Mouse (Mus musculus) hindlimb bud, embryonic 11.5 days (tissue): ENCODE data around the gene Lypd6.

ENCODE experiments used
- DNase-seq: peaks from one replicate; pipeline ENCODE4 v3.0.0-alpha.2; 2012; ENCODE audit warnings: low read depth, low spot score; ENCODE audit errors: extremely low spot score

The Lypd6 gene

DNA sequence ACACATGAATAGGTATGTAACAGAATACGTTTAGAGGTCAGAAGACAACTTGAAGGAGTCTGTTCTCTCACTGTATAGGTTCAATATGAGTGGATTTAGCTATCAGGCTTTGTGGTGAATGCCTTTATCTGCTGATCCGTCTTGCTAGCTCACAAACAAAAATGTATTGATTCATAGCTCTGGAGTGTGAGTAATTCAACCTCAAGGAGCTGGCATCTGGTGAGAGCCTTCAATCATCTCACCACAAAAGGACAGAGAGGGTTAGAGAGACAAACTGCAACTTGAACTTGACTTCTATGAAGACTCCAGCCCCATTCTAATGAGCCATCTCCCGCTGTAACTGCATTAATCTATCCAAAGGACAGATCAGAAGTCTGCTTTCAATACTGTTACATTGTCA, 40.6 kb downstream of the Lypd6 start:
- no peak for DNase-seq

DNA sequence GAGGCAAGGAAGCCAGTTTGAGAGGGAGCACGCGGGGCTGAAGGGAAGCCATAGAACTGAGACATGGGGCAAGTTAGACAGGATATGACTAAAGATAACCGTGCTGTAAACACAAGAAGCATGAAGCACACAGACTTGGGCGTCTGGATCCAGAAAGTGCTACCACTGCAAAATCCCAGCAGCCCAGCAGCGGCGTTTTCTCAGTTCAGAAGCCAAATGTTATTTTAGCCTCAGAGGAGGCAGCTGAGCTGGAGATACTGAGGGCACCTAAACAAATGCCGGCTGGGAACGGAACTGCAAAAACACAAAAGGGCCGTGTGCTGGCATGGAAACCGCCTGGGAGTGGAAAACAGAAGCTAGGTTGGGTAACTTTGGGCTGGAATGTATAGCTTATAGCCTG, 43.9 kb downstream of the Lypd6 start:
- DNase-seq, result no peak

DNA sequence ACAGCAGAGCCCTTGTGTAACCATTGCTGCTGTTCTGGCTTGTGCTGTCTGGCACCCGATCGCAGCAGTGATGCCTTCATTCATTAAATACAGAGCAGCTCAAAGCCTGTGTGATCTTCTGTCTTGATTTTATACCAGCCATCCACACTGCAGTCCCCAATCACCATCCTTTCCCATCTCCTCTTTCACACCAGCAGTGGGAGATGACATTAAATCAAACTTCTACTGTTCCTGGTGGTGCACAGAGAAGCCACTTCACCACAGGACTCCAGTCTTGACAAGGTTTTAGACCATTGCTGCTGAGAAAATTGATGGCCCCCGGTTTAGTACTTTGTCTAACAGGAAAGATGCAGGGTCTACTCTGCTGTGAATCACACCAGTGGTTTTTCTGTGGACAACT, 44.9 kb downstream of the Lypd6 start:
- no peak for DNase-seq

DNA sequence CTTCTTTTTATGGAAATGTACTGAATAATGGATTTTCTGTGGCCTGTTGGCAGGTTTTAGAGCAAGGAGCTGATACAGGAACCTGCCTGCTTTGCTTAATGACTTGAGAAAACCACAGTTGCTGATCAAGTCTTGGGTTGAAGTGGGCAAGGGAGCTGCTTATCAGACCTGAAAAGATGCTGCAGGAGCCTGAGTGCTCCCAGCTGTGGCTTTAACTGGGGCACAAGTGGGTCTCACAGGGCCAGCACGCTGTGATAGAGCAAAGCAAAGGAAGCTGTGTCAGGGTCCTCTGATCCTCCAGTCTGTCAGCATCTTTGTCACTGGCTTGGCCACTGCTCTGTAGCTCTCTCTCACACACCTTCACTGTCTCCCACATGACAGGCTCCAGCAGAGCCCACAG, 45.4 kb downstream of the Lypd6 start:
- no peak for DNase-seq

DNA sequence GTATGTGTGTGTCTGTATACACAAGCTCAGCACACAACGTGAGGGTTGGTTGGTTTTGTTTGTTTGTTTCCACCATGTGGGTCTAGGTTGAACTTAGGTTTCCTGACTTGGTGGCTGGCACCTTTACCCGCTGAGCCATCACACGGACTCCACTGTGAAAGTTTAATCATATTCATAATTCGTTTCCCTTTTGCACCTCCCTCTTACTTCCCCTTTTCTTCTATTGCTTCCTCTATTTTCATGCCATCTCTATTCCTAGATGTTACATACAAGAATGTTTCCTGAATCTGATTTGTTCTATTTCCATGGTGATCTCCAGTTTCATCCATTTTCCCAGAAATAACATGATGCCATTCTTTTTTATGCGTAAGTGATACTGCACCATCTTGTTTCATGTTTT, 46.2 kb downstream of the Lypd6 start:
- no peak for DNase-seq

DNA sequence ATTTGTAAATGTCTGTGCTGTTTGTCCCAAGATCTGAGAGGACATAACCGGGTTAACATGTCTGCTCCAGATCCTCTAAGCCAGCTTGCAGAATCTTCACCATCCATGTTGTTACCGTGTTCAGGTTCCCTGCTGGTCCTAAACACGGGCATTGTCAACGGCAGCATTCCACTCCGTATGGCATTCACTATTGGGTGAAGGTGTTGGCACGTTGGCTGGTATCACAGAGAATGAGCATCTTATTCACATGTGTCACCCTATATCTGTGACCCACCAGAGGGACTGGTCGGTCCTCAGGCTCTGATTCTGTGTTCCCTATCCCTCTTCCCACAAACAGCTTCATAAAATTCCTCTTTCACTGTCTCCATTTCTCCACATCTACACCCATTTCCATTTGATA, 52.9 kb downstream of the Lypd6 start:
- DNase-seq, result no peak

DNA sequence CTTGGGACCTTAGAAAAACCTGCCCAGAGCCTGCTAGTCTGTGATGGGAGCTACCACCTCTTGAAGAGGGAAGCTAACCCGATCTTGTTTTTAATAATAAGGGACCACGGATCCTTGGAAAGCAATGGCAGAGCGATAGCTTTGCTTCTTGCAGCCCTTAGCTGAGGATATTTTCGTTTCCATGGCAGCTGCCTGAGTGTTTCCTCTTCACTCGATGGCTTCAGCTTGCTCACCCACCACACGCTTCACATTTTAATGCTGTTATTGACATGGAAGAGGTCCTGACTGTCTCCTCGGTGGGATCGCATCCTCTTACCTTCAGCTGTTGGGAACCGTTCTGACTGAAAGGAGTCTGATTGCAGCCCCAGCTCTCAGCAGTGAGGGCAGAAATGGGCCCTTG, 54.6 kb downstream of the Lypd6 start:
- DNase-seq, result no peak

DNA sequence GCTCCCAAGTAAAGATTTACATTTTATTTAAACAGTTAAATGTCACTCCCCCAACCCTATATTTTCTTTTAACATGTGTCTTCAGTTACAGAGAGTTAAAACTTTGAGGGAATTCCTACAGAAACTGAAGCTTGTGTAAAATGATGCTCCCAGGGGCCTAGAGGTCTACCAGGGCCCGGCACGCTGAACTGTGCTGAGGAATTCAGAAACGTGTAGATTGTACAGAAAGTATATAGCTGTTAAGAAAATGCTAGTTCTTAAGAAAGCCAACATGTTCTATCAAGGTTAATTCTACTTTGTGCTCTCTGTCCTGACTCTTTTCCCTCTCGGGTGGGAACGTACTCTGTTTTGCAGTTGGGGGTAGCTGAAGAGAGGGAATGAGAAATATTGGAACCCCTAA, 57.1 kb downstream of the Lypd6 start:
- DNase-seq, result no peak

DNA sequence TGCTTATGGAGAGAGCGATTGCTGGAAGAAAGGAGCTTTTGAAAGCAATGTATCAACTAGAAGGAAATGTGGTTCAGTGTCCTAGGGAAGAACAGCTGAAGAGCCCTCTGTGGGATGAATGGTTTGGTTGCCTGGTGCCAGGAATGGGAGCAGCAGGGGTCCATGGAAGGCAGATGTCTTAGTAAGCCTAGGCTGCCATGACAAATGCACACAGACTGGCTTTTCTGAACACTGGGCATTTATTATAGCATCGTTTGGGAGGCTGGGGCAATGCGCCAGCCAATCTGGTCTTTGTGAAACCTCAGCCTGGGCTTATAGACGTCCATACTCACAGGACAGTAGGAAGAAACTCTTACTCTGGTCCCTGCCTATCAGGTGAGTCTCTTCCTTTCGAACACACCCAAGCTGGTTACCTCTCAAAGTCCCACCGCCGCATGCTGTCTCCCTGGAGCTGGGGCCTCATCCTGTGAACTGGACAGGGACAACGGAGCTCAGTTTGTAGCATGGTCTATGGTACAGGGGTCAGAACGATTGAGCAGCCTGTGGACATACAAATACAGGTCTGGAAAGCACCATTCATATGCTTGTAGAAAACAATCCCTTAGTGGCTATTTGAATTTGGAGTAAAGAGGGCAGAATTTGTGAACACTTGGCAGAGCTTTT, 61.4 kb downstream of the Lypd6 start:
- DNase-seq, result no peak

DNA sequence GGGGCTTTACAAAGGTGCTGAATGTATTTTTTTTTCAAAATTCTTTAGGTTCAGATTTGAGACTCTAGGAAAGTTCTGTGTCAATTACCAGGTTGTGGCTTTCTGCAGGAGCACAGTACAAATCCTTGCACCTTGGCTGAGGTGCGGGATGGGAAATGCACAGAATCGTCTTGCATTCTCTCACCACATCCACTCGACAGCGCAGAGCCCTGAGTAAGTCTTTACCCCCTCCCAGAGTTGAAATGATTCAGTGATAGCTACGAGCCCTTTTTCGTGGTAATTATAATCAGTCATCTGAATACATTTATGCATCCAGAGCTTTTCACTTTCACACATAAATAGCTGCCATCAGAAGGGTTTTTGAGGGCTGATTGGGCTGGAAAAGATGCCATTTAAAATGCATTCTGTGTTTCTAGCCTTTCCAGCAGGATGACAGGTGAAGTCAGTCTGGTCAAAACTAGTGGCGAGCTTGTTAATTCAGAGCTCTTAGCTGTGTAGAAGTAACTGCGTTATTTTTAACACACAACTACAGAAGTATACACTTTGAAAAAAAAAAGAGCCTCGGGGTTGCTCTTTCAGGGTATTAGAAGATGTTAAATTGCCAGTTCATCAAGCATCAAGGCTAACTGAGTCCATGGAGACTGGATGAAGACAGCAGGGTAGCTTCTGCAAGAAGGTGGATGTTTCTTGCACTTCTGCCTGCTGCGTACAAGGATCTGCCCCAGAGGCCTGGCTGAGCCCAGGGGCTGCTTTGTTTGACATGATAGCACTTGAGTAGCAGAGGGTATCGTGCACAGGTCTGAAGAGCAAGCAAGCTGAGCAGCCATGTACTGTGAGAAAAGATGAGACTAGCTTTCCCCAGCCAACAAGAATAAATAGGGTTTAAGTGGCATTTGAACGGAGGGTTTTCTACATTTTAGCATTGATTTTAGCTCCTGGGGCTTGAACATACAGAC, 62.4 kb downstream of the Lypd6 start:
- DNase-seq, result no peak

DNA sequence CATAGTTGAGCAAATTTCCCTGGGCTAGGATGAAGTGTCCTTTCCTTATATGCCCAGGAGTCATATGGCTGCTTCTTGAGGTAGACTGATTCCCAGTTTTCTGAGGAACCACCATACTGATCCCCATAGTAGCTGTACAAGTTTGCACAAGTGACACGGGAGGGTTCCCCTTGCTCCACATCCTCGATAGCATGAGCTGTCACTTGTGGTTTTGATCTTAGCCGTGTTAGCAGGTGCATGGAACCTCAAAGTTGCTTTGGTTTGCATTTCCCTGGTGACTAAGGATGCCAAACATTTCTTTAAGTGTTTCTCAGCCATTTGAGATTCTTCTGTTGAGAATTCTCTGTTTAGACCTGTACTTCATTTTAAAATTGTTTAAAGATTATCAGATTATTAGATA, 64.4 kb downstream of the Lypd6 start:
- no peak for DNase-seq

DNA sequence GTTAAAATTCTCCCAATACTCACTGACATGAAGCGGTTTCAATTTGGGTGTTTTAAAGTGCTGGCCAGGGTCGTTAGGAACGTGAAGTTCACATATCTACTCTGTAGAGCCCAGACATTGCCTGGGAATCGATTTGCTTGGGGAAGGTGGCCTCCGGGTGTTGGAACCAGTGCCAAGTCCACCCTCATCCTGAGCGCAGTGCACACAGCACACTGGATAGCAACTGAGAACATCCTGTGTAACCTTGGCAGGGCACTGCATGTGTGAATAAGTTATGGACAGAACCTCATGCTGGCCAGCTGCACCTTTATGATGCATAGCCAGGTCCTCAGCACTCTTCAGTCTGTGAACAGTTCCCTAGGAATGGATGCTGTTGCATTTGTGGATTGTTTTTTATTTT, 77.4 kb downstream of the Lypd6 start:
- DNase-seq, result no peak

DNA sequence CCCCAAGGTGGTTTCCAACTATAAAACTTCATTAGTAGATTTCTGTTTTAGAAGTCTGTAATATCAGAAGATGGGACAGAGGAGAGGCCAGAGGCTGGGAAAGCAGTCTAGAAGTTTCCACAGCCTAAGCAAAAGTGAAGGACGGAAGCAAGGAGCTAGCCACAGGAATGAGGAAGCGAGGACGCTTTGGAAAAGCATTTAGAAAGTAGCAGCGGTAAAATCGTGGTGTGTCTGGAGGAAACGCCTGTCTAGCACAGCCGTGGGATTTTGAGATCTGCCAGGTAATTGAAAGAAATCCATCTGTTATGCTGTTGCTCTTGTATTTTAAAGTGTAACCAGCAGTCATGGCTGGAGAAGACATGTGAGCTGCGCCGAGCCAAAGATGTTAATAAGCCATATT, 81.1 kb downstream of the Lypd6 start:
- DNase-seq, result no peak

DNA sequence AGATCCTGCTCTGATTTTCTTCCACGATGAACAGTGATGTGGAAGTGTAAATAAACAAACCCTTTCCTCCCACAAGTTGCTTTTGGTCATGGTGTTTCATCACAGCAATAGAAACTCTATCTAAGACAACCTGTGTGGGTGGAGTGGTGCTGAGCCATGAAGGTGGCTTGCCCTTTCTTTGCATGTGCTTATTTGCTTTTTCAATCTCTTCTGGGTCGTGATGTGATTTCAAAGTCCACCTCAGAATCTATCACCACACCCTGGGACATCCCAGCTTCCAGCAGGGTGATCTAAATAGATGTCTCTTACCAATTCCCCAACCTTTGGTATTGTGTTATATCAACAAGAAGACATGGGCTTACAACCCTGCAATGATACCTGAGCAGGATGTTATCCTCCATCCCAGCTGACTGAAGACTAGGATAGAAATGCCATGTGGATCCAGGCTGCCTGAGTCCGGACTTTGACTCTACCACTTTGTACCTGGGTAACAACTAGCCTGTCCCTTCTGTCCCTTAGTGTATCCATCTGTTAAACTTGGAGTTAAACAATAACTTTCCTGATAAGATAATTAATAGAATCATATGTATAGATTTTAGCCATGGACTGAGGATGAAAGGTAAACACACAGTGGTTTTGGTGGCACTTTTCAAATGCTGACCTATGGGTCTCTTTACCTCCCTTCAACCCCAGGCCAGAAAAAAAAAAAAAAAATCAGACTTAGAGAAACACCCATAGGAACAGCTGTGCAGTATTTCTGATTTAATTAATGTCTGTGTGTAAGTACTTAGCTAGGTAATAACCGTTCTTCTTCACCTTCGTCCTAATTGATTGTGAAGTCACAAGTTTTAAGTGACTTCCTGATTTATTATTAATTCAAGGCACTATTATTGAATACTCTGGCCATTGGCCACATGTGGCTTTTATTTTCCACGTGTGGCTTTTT, 83.3 kb downstream of the Lypd6 start:
- DNase-seq, result no peak

DNA sequence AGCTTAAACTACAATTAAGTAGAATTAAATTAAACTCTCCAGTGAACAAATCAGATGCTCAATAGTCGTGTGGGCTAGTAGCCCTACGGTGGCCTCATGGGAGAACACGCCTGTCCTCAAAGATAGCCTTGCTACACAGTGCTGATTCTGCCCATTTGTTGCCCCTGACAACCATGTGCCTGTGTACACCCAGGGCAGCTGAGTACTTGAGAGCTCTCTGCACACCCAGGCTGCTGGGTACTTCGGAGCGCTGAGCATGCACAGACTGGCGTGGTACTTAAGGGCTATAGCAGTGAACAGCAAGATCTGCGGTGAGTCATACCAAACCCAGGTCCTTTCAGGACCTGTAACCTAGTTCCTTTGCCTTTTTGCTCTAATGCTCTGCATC, 84.0 kb downstream of the Lypd6 start:
- no peak for DNase-seq

DNA sequence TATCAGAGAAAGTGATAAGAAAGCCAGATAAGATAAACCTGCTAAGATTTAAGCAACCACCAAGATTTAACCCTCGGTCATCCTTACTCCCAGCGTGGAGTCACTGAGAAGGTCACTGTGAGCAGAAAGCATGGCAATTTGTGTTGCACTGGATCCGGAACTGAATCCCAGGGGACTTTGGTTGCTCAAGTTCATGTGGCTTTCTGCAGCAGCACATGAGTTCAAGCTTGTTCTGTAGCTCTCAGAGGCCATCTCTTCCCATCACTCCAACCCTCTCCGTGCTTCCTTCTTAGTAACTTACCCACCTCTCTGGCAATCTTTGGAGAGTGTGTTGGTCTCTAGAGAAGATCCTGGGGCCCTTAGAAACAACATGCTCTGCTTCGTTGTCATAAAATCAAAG, 84.6 kb downstream of the Lypd6 start:
- DNase-seq, result no peak

DNA sequence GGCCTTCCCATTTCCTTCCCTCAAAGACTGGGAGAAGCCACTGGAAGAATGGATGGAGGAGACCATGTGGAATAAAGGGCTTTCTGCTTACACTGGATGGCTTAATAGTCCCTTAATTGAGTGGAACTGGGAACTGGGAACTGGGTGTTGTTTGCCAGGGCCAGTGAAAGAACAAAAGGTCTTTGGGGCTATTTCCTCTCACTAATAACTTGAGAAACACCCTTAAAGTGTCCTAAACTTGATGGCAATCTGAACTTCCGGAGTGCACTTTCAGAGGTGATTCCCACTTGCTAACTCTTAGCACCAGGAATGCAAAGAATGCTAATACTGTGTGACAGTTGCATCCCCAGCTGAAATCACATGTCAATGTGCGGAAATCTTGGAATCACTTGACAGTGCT, 85.2 kb downstream of the Lypd6 start:
- no peak for DNase-seq

DNA sequence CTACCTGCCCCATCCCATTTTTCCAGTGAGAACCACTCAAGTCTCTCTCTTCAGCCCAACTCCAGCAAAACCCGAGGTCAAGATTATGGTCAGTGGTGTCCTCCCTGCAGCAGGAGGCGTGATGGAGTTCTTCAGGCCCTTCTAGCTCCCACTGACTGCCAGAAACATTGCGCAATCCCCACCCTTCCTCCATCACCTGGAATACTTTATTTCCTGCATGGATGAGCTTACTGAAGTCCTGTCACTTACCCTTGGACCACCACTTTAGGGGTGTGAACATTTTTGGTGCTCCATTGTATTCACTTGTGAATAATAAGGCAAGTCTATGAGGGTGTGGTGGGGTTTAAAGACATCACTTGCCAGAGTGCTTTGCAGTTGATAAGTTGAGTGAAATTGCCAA, 85.7 kb downstream of the Lypd6 start:
- no peak for DNase-seq

DNA sequence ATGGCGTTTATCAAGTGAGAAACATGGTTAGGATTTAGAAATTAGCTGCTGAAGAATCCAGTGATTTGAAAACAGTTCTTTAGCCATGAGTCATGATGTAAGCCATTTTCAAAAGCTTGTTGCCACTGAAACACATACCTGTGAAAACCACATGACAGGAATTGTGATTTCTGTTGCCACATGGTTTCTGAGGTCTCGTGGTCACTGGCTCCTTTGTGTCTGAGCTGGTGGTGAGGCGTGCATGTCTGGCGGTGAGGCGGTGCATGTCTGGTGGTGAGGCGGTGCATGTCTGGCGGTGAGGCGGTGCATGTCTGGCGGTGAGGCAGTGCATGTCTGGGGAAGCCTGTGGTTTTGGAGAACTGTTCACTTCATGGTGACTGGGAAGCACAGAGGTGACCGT, 89.8 kb downstream of the Lypd6 start:
- no peak for DNase-seq

DNA sequence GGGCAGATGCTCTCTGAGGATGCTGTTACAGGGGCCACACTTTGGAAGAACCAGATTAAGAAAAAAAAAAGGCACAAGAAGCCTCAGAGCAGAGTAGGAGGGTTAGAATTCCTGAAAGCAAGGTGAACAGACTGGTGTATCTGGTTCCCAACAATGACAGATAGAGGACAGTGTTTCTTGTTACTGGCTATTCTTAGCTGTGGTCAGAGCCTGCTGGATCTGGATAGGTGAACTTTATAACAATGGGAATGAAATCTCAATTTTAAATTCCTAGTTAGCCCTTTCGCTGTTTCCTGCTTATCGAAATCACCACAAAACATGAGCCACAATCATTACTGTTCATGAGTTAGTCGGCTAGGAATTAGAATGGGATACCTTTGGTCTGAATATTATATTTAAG, 93.8 kb downstream of the Lypd6 start:
- DNase-seq, result no peak

DNA sequence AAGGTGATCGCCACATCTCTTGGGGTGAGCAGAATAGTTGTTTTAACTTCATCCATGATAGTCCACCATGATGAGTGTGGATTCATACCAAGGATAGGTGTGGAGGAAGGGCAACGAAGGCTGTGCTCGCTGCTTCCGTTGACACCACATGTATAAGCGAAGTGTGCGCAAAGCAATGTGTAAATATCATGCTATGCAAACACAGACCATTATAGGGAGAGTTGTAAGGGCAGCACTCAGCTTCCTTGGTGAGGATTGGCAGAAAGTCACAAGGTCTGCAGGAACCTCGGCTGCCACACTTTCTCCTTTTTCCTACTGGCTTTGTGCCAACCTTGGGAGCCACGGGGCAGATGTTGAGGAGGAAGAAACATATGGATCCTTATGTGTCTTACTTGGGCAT, 97.4 kb downstream of the Lypd6 start:
- DNase-seq, result no peak

DNA sequence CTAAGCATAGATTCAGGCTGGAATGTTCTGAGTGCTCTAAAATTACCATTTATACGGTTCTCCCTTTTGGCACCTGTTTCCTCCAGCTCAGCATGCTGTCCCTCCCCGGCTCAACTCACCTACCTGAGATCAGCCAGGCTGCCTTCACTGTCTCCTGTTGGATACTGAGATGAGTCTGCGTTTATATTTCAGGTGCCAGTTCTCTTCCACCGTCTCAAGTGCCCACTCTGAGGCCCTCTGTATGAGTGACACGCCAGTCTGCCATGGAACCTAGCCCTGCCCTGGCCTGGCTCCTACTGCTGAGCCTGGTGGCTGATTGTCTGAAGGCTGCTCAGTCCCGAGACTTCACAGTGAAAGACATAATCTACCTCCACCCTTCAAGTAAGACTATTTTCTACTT, 99.0 kb downstream of the Lypd6 start:
- DNase-seq, result no peak
